Mouse (Mus musculus) testis, postnatal 14 days (tissue): Measurements from ENCODE around the gene Tmsb4x.

Source experiments
- DNase-seq: peaks from one replicate; pipeline ENCODE4 v3.0.0; 2021; ENCODE audit warnings: low spot score

The Tmsb4x gene

DNA sequence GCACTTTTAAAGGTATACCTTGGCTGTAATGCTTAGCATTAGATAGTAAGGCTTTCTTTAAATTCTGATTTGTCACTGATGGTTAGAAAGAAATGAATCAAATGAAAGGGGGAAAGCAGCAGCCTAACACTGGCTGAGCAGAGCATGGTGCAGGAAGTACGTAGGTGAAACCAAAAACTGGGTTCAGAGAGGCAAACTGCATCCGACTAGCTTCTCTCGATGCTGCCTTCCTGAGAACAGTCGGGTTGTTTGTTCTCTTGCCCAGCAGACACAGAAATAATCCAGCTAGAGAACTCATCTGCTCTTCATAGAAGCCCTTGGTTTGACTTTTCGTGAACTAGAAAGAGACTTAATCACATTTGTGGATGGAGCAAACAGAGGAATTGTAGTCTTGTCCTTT lies 26.7 kb downstream of the Tmsb4x start:
- DNase-seq = no peak

DNA sequence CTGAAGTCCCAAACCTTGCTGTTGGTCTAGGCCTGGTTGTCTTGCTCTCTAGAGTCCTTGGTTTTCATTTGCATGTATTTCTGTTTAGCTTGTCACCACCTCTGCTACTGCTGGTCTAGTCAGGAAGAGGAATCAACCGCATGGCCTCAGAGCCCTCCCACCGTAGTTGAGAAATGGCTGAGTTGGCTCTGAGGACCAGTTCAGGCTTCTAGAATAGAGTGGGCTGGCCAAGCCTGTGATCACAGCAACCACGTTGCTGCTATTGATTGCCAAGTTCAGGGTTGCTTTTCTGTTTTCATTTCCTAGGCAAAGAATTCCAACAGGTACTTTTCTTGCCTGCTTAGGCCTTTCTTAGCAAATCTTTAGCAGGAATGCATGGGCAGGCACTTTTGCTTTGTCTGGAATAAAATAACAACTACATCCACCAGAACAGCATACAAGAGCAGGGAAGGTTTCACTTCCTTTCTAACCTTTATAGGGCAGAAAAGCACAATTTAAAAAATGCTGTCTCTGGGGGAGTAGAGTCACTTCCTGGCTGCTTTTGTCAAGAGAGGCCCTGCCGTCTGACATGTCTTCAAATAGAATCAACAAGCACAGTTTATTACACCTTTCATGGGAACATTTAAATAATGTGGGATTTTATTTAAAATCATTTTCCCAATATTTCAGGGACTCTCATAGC lies 29.0 kb downstream of the Tmsb4x start:
- no peak for DNase-seq

DNA sequence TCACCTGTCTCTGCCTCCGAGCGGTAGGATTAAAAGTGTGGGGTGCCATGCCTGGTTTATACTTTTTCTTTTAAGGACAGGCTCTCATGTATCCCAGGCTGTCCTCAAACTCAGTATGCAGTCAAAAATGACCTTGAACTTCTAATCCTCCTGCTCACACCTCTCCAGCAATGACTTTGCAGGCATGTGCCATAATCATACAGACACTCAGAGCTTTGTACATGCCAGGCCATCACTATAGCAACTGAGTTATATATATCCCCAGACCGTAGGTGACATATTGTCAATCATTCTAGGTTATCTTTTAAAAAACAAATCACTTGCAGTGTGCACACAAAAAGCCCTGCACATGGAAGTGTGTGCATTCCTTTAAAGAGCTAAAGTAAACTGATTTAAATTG lies 29.6 kb downstream of the Tmsb4x start:
- no peak for DNase-seq

DNA sequence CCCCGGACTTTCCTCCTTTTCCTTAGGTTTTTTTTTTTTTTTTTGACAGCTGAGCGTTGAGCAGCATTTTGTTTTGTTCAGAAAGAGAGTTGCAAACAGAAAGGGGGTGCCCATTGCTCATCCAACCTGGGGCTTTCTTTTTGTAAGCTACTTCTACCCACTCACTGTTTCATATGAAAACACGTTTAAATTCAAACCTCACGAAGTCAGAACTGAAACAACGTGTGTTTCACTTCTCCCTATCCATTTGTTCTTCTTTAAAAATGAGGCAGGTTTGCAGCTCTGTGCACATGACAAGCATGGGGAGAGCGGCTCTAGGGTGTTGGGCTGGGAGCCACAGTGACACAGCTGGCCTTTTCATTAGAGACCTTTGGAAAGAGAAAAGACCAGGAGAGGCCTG lies 33.8 kb downstream of the Tmsb4x start:
- DNase-seq = no peak

DNA sequence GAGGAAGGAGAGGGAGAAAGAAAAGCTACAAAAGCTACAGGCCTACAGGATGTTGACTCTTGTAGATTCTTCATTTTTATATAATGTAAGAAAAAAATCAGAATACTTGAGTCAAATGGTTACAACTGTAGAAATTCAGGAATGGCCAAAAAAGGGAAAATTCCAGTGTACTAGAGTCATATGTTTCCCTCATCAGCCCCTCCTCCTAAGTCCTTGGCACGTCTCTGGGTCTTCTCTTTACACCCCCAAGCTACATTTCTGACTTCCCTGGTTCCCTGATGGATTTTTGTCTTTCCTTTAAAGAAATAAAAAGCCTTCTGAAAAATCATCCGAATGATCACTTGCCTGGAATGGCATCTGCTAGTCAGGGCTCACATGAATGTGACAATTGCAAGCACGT lies 34.8 kb downstream of the Tmsb4x start:
- DNase-seq = no peak

DNA sequence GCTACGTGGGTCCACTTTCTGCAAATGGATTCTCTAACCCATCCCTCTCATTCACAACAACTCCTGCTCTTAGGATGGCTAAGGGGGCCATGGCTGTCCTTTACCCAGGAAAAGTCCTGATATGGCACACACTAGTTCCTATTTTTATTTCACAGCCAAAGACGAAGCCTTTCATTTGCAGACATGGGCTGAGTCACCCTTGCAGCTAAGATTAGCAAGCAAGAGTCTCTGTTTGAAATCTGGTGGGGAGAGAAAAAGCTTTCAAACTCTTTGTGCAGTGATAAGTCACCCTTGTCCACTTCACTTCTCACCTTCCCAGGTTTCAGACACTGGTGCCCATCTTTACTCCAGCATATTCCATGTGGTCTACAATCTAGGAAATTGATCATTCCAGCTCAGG lies 36.9 kb downstream of the Tmsb4x start:
- no peak for DNase-seq

DNA sequence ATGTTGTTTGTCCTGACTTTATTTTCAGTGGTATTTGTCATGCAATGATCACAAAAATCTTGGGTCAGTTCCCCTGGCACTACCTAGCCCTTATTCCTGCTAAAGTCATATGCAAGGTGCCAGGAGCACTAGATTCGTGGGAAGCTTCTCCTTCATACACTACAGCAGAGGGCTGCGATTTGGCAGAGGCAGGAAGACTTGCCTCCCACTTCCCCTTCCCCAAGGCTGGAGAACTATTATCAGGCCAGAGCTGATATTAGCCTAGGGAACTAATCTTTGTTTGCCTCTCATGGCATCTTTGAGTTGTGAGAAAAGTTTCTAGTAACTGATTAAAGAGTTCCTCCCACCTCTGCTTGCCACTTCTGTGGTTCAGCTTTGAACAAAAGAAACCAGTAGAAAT lies 37.8 kb downstream of the Tmsb4x start:
- peak; percentile 28 for DNase-seq

DNA sequence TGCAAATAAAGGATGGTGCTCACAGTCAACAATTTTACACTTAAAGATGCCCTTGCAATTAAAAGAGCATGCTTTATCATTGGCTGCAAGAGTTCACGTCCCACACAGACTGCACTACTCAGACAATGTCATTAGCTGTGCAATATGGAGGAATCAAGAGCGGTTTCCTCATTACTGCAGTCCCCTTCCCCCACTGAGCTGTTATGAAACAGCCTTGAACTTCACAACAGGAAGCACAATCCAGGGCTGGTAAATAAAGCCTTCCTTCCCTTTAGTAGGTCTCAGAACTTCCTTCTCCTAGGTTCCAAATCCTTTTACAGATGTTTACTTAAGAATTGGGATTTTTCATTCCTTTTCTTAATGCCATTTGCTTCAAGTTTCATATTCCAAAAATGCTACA lies 41.8 kb downstream of the Tmsb4x start:
- DNase-seq = no peak

DNA sequence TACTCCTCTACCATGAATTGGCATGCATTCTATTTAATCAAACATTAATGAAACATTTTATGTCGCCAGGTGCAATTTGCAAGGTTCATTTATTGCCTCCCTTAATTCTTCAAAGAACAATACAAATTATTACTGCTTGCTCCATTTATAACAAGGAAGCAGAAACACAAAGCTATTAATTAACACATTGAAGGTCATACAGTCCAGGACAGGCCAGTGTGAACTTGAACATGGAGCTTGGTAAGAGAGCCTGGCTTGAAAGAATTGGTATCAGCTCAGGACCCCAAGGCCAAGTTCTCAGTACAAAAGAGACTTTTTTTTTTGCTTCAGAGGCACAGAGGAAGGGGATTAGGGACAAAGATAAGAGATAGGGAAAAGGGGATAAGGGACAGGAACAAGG lies 43.1 kb downstream of the Tmsb4x start:
- no peak for DNase-seq

DNA sequence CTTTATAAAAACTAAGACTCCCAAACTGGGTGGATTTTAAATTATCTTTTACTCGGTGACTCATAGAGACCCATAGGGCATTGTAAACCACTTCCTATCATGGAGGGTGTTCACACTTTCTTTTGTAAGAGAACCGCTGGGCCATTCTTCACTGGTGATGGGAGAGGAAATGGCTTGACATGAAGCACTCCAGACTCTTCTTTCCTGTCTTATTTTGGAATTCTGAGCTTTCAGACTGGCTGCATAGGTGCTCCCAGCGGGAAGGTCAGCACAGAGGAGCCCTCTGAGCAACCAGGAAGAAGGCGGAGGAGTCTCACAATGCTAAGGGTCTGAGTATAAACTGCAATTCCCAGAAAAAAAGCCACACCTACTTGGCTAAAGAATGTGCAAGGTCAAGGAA lies 51.4 kb downstream of the Tmsb4x start:
- no peak for DNase-seq
